Mouse (Mus musculus) cerebellum, postnatal 14 days (tissue): Measurements from ENCODE around the gene Krt2.
A peak's percentile ranks its signal among the peaks of the same experiment; 100 is the strongest.

Experiments used
- DNase-seq, 2 experiments: peaks; one replicate each; pipeline ENCODE4 v3.0.0; 2021; ENCODE audit warnings: mixed read lengths in 2 of 2

Krt2 gene

DNA sequence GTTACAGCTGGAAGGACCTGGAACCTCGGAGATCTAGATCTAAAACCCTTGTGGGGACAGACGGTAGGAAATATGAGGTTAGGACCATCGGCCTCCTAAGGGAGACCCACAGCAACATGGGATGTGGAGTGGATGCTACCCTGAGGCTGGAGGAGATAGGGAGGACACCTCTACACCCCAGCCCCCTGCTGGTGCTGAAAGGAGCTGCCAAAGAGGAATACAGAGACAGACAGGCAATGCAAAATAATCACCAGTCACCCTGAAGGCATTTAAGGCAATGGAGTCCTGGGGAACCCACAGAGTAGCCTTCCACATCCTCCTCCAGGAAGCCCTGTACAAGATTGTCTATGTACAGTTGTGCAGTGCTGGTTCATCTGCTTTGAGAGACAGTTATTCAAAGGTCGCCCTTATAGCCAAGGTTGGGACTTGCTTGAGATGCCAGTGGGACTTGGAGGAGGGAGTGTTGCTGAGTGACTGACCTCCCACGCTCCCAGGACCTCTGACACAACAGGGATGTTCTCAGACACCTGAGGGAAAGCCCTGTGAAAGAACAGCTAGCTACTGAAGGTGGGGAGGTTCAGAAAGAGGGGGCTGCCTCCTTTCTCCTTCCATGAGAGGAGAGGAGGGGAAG is 45.8 kb downstream of the Krt2 start:
- DNase-seq = peak in 1 of 2 experiments; percentile 35

DNA sequence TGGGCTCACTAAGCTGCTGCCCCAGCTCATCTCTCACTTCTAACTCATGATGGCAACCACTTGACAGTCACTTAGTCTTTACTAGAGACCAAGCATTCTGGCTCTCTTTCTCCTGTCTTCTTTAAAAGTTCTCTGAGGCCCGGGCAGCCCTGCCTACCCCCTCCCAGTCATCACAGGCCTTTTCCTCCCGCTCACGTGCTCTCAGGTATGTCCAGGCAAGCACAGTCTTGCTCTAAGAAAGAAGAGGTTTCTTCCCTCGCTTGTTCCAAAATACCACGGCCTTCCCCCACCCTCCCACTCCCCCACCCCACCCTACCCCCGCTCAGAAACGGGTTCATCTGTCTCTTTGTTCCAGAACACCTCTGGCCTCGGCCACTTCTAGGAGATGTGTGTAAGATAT is 47.7 kb downstream of the Krt2 start:
- DNase-seq = no peak
